Mouse (Mus musculus) liver, embryonic 14.5 days (tissue): ENCODE measurements around the gene Polr1d. TPM values are rescaled to one million over a fixed set of nuclear protein-coding genes. Genes with fewer than 3 reads are reported as not detected.

Source experiments
- ATAC-seq: fragments of 200-750 bp; cut with Nextera tagmentation; 2 replicates; pipeline ENCODE4 v1.8.0; 2017; ENCODE audit warnings: moderate number of reproducible peaks, mild to moderate bottlenecking, moderate library complexity; ENCODE audit not compliant: insufficient read depth
- DNase-seq, 3 experiments: peaks; one replicate each; pipeline ENCODE4 v3.0.0-alpha.2; 2012 to 2013; ENCODE audit warnings: low read depth in 3 of 3, low spot score in 3 of 3
- H3K27ac ChIP-seq: fragments of 300-500 bp; sonication (generic); 2 replicates; pipeline ENCODE4 v1.5.1; 2014; ENCODE audit warnings: moderate library complexity, mild to moderate bottlenecking, control low read depth, inconsistent platforms
- H3K27me3 ChIP-seq: fragments of 300-500 bp; sonication (generic); 2 replicates; pipeline ENCODE4 v1.6.1; 2014; ENCODE audit warnings: mild to moderate bottlenecking, low read length, moderate library complexity; ENCODE audit not compliant: control insufficient read depth, insufficient read depth
- H3K36me3 ChIP-seq: fragments of 300-500 bp; sonication (generic); replicated peaks from 2 replicates; pipeline ENCODE4 v1.6.1; 2014; ENCODE audit warnings: low read depth; ENCODE audit not compliant: control insufficient read depth, insufficient read depth
- H3K4me1 ChIP-seq, 2 experiments: fragments of 200-500 bp in 1 of 2; fragments of 300-500 bp in 1 of 2; sonication (generic) in 1 of 2; replicated peaks; 2 replicates each; pipeline ENCODE4 v1.6.1; 2012 to 2014; ENCODE audit warnings: antibody characterized with exemption in 1 of 2, inconsistent platforms in 1 of 2, low read length in 1 of 2; ENCODE audit not compliant: control insufficient read depth in 2 of 2, insufficient read depth in 2 of 2
- H3K4me2 ChIP-seq: fragments of 300-500 bp; sonication (generic); 2 replicates; pipeline ENCODE4 v1.6.1; 2014; ENCODE audit warnings: low read depth, mild to moderate bottlenecking, control low read depth, moderate library complexity
- H3K4me3 ChIP-seq, 2 experiments: fragments of 200-500 bp in 1 of 2; fragments of 300-500 bp in 1 of 2; sonication (generic) in 1 of 2; 2 replicates each; pipeline ENCODE4 v1.5.1; 2012 to 2014; ENCODE audit warnings: low read depth in 2 of 2, low read length in 2 of 2, mild to moderate bottlenecking in 2 of 2, control low read depth in 1 of 2, inconsistent platforms in 1 of 2, moderate library complexity in 1 of 2; ENCODE audit not compliant: insufficient read depth in 1 of 2
- H3K9ac ChIP-seq: fragments of 300-500 bp; sonication (generic); replicated peaks from 2 replicates; pipeline ENCODE4 v1.6.1; 2014; ENCODE audit warnings: mild to moderate bottlenecking, control low read depth, moderate library complexity
- H3K9me3 ChIP-seq: fragments of 300-500 bp; sonication (generic); 2 replicates; pipeline ENCODE4 v1.6.1; 2016; ENCODE audit warnings: low read length, mixed read lengths; ENCODE audit not compliant: control insufficient read depth
- CTCF ChIP-seq: IDR thresholded peaks from 2 replicates; pipeline ENCODE4 v1.5.1; 2016; ENCODE audit warnings: antibody characterized with exemption, low read depth, control low read depth
- EP300 ChIP-seq: IDR thresholded peaks from 2 replicates; pipeline ENCODE4 v1.6.1; 2016; ENCODE audit warnings: antibody characterized with exemption, low read depth
- WGBS: fragments of 180-500 bp; shearing (Covaris S2); extraction: QIAGEN DNeasy Blood & Tissue Kit; methylation state at CpG from one replicate; pipeline ENCODE4 v1.1.7; 2014; ENCODE audit not compliant: insufficient replicate concordance; 5-methylcytosine and 5-hydroxymethylcytosine counted together
- polyA plus RNA-seq, 2 experiments: library from polyadenylated mRNA; depleted of rRNA in 1 of 2; stranded (reverse) in 1 of 2; unstranded in 1 of 2; fragments of >200 nt; fragmentation: Nextera tagmentation in 1 of 2; extraction: Ambion mirVana in 1 of 2; gene quantifications; 2 replicates each; pipeline versions ENCODE4 v1.2.1 to v1.2.3; 2012 to 2014

Gene Polr1d
- polyA plus RNA-seq (2012; rRNA removed), result 45.9 and 58.6 TPM in 2 replicates
- 87.1 and 92.4 TPM in 2 replicates for polyA plus RNA-seq (2014; fragmentation: Nextera tagmentation; extraction: Ambion mirVana)

DNA sequence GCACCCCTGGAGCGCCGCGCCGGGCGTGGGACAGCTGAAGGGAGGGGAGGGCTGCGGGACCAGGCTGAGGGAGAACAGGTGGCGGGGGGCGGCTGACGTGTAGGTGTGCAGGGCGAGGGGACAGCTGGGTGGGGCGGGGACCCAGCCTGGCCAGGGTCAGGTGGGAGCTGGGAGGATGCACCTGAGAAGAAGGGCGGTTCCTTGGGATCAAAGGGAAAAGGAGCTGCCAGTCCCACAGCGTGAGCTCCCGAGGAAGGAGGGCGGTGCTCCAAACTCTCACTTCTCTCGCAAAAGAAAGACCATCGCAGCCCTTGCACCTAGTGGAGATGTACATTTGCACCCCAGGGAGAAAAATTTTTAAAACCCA, at the start of gene Polr1d:
Gene Polr1d, plus strand, starts transcription at position 252 of the 367 bp plus-strand sequence.
- under 1% methylated on average over 17 of the region's 17 CpGs for WGBS
- ATAC-seq (peak; percentile 27), DNase-seq (peak in 1 of 3 experiments; percentile 37)
- Histone ChIP-seq H3K36me3 (peaks cover 3% of the 10 kb centered on the region; the same call in 1 of the 2 replicates), H3K4me3 (peak within 1 kb of the TSS; percentile 92 to 94), H3K9ac (peak within 1 kb of the TSS; percentile 90), H3K9me3 (no peaks in the 10 kb centered on the region), H3K4me1 (peaks cover 24 to 32% of the 10 kb centered on the region in 2 experiments), H3K27me3 (no peaks in the 10 kb centered on the region), H3K4me2 (peak within 1 kb of the TSS; percentile 99), H3K27ac (peak within 1 kb of the TSS; percentile 75)
- TF ChIP-seq CTCF (no peak), EP300 (no peak)

GRCm38 (mm10) chr5:147031281-147031680, 45.6 kb upstream of the Polr1d start:
- Histone ChIP-seq H3K9ac (no peak overlapping the region), H3K9me3 (no peaks in the 10 kb centered on the region), H3K27ac (no peak overlapping the region), H3K4me2 (no peak overlapping the region), H3K4me3 (no peak overlapping the region), H3K4me1 (no peaks in the 10 kb centered on the region), H3K27me3 (no peaks in the 10 kb centered on the region), H3K36me3 (peaks cover 3% of the 10 kb centered on the region)
- TF ChIP-seq CTCF (no peak), EP300 (no peak)
- 78% methylated on average over 14 of the region's 14 CpGs for WGBS
- DNase-seq (no peak), ATAC-seq (no peak)

DNA sequence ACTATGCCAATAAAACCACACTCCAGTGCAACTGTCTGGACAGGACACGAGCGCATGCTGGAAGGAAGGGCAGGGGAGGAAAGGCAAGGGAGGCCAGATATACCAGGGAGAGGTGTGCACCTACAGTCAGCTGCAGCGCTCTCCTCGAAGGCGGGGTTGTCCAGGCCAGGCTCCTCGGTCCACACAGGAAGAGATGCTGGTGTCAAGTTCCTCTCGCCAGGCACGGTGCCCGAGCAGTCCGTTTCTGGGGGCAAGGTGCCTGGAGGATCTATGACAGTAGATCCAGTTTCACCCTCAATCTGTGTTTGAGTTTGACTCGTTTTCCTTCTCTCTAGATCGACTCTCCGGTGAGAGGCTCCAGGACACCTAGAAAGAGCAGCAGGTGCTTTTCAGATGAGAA, 43.7 kb upstream of the Polr1d start:
- DNase-seq (no peak), ATAC-seq (no peak)
- H3K9me3 ChIP-seq, result no peaks in the 10 kb centered on the region
- H3K27ac ChIP-seq, result no peak overlapping the region
- no peaks in the 10 kb centered on the region for H3K4me1 ChIP-seq
- no peaks in the 10 kb centered on the region; the same call in none of the 2 replicates for H3K36me3 ChIP-seq
- H3K27me3 ChIP-seq, result no peaks in the 10 kb centered on the region
- H3K4me2 ChIP-seq, result no peak overlapping the region
- H3K4me3 ChIP-seq, result no peak overlapping the region
- no peak for TF ChIP-seq EP300
- TF ChIP-seq CTCF, result no peak
- H3K9ac ChIP-seq, result no peak overlapping the region
- 79% methylated on average over 13 of the region's 13 CpGs for WGBS

GRCm38 (mm10) chr5:147034283-147034682, 42.6 kb upstream of the Polr1d start:
- no peak for ATAC-seq
- 75% methylated on average over 12 of the region's 12 CpGs for WGBS

GRCm38 (mm10) chr5:147035301-147035700, 41.5 kb upstream of the Polr1d start:
- 64% methylated on average over 6 of the region's 6 CpGs for WGBS
- Histone ChIP-seq H3K4me2 (no peak overlapping the region), H3K4me3 (no peak overlapping the region), H3K4me1 (no peaks in the 10 kb centered on the region), H3K9ac (no peak overlapping the region), H3K27ac (no peak overlapping the region), H3K27me3 (no peaks in the 10 kb centered on the region), H3K9me3 (no peaks in the 10 kb centered on the region), H3K36me3 (no peaks in the 10 kb centered on the region)
- ATAC-seq, result no peak
- TF ChIP-seq EP300 (no peak), CTCF (no peak)
- DNase-seq, result no peak

More at GRCm38 (mm10) chr5:147034283-147034682, 42.6 kb upstream of the Polr1d start:
- Histone ChIP-seq H3K27me3 (no peaks in the 10 kb centered on the region), H3K9ac (no peak overlapping the region), H3K4me2 (no peak overlapping the region), H3K4me3 (no peak overlapping the region), H3K36me3 (no peaks in the 10 kb centered on the region), H3K27ac (no peak overlapping the region), H3K9me3 (no peaks in the 10 kb centered on the region), H3K4me1 (no peaks in the 10 kb centered on the region)
- TF ChIP-seq CTCF (no peak), EP300 (no peak)
- no peak for DNase-seq
